Mouse (Mus musculus): ENCODE measurements around the gene Prr12. TPM values are rescaled to one million over a fixed set of nuclear protein-coding genes. Genes with fewer than 3 reads are reported as not detected.

Prr12 gene
- total and polyA plus RNA-seq, 2 experiments from 2014 or later, result 3.8 to 12.5 TPM

- H3K4me1 ChIP-seq (ENCODE audit: control insufficient read depth, insufficient read depth), result no peaks in the 10 kb centered on the region
- DNase-seq (ENCODE audit: low spot score), result no peak
- 92% methylated on average over 19 of the region's 19 CpGs for WGBS
- ATAC-seq (ENCODE audit: insufficient read depth, low read depth), result no peak
- H3K9me3 ChIP-seq (replicated peaks; ENCODE audit: control insufficient read depth, low read length), result no peaks in the 10 kb centered on the region
- H3K36me3 ChIP-seq (replicated peaks; ENCODE audit: control insufficient read depth, insufficient read depth, low read length), result peaks cover 95% of the 10 kb centered on the region
- no peak overlapping the region for H3K27ac ChIP-seq (ENCODE audit: low read depth)
- no peak overlapping the region for H3K9ac ChIP-seq (replicated peaks; ENCODE audit: low read depth, low read length)
- H3K27me3 ChIP-seq (ENCODE audit: control insufficient read depth, insufficient read depth, low read length), result no peaks in the 10 kb centered on the region
- no peak for TF ChIP-seq CTCF (IDR thresholded peaks at IDR 0.05; ENCODE audit: low read depth)
- TF ChIP-seq EP300 (IDR thresholded peaks at IDR 0.05; ENCODE audit: low read depth), result no peak
- H3K4me2 ChIP-seq (ENCODE audit: low read depth, low read length), result no peak overlapping the region
- H3K4me3 ChIP-seq (ENCODE audit: low read depth, low read length), result no peak overlapping the region
Observed at GRCm38 (mm10) chr7:45033722-45034359, 18.8 kb downstream of the Prr12 start.

DNA sequence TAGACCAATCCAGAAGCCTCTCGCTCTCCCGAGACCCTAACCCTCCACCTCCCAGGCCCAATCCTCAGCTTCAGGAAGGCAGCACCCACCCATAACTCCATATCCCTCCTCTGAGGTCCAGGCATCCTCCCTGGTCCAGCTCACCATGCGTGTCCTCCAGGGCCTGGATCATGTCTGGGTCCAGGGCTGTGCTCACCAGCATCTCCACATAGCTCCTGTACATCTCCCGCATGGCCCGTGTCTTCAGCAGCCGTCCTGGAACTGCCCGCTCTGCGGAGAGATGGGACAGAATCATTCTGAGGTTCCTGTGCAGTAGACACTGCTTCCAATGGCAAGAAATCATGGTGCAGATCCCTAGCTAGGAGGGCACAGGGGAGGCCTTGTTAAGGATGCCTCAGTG lies 21.8 kb downstream of the Prr12 start:
- Histone ChIP-seq H3K4me2 (ENCODE audit: low read depth, low read length) (no peak overlapping the region), H3K27ac (ENCODE audit: low read depth) (no peak overlapping the region), H3K4me3 (ENCODE audit: low read depth, low read length) (no peak overlapping the region), H3K9ac (replicated peaks; ENCODE audit: low read depth, low read length) (no peak overlapping the region), H3K36me3 (replicated peaks; ENCODE audit: control insufficient read depth, insufficient read depth, low read length) (peaks cover 90% of the 10 kb centered on the region), H3K4me1 (ENCODE audit: control insufficient read depth, insufficient read depth) (0 out of 2 replicates have a peak, but pooled peaks cover 2% of the 10 kb centered on the region), H3K27me3 (ENCODE audit: control insufficient read depth, insufficient read depth, low read length) (no peaks in the 10 kb centered on the region), H3K9me3 (replicated peaks; ENCODE audit: control insufficient read depth, low read length) (no peaks in the 10 kb centered on the region)
- whole genome bisulfite sequencing, result 97% methylated on average over 8 of the region's 8 CpGs
- ATAC-seq (ENCODE audit: insufficient read depth, low read depth) (no peak), DNase-seq (ENCODE audit: low spot score) (no peak)
- TF ChIP-seq EP300 (IDR thresholded peaks at IDR 0.05; ENCODE audit: low read depth) (no peak), CTCF (IDR thresholded peaks at IDR 0.05; ENCODE audit: low read depth) (no peak)

GRCm38 (mm10) chr7:45029995-45030394 lies 22.7 kb downstream of the Prr12 start:
- Histone ChIP-seq H3K4me1 (ENCODE audit: control insufficient read depth, insufficient read depth) (0 out of 2 replicates have a peak, but pooled peaks cover 7% of the 10 kb centered on the region), H3K4me3 (ENCODE audit: low read depth, low read length) (no peak overlapping the region), H3K36me3 (replicated peaks; ENCODE audit: control insufficient read depth, insufficient read depth, low read length) (peaks cover 81% of the 10 kb centered on the region), H3K27ac (ENCODE audit: low read depth) (no peak overlapping the region), H3K9me3 (replicated peaks; ENCODE audit: control insufficient read depth, low read length) (no peaks in the 10 kb centered on the region), H3K4me2 (ENCODE audit: low read depth, low read length) (no peak overlapping the region), H3K9ac (replicated peaks; ENCODE audit: low read depth, low read length) (no peak overlapping the region), H3K27me3 (ENCODE audit: control insufficient read depth, insufficient read depth, low read length) (no peaks in the 10 kb centered on the region)
- WGBS, result 85% methylated on average over 6 of the region's 6 CpGs
- no peak for TF ChIP-seq CTCF (IDR thresholded peaks at IDR 0.05; ENCODE audit: low read depth)
- DNase-seq (ENCODE audit: low spot score), result no peak
- no peak for ATAC-seq (ENCODE audit: insufficient read depth, low read depth)

- Histone ChIP-seq H3K36me3 (replicated peaks; ENCODE audit: control insufficient read depth, insufficient read depth, low read length) (peaks cover 64% of the 10 kb centered on the region), H3K9me3 (replicated peaks; ENCODE audit: control insufficient read depth, low read length) (no peaks in the 10 kb centered on the region), H3K9ac (replicated peaks; ENCODE audit: low read depth, low read length) (no peak overlapping the region), H3K4me3 (ENCODE audit: low read depth, low read length) (no peak overlapping the region), H3K4me2 (ENCODE audit: low read depth, low read length) (no peak overlapping the region), H3K4me1 (ENCODE audit: control insufficient read depth, insufficient read depth) (0 out of 2 replicates have a peak, but pooled peaks cover 7% of the 10 kb centered on the region), H3K27ac (ENCODE audit: low read depth) (no peak overlapping the region), H3K27me3 (ENCODE audit: control insufficient read depth, insufficient read depth, low read length) (no peaks in the 10 kb centered on the region)
- ATAC-seq (ENCODE audit: insufficient read depth, low read depth) (no peak), DNase-seq (ENCODE audit: low spot score) (no peak)
- WGBS, result 89% methylated on average over 11 of the region's 11 CpGs
- TF ChIP-seq EP300 (IDR thresholded peaks at IDR 0.05; ENCODE audit: low read depth) (no peak), CTCF (IDR thresholded peaks at IDR 0.05; ENCODE audit: low read depth) (no peak)
Observed at GRCm38 (mm10) chr7:45028351-45028750, 24.3 kb downstream of the Prr12 start.

DNA sequence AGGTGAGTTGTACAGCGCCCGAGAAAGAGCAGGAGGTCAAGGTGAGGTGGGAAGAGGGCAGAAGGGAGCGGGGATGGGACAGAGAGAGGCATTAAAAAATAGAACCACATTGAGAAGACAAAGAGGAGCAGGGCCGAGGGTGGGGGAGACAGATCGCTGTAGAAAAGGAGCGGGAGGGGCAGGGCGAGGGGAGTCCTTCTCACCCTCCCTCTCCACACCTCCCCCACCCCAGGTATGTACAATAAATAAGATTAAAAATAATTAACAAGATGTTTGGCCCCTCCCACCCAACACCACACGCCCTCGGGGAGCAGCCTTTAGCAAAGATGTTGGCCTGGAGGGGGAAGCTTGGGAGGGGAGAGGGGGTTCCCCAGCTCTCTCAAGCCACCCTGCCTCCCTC lies 24.9 kb downstream of the Prr12 start:
- TF ChIP-seq CTCF (IDR thresholded peaks at IDR 0.05; ENCODE audit: low read depth) (no peak), EP300 (IDR thresholded peaks at IDR 0.05; ENCODE audit: low read depth) (no peak)
- Histone ChIP-seq H3K4me3 (ENCODE audit: low read depth, low read length) (no peak overlapping the region), H3K4me2 (ENCODE audit: low read depth, low read length) (no peak overlapping the region), H3K9me3 (replicated peaks; ENCODE audit: control insufficient read depth, low read length) (no peaks in the 10 kb centered on the region), H3K27ac (ENCODE audit: low read depth) (no peak overlapping the region), H3K4me1 (ENCODE audit: control insufficient read depth, insufficient read depth) (0 out of 2 replicates have a peak, but pooled peaks cover 7% of the 10 kb centered on the region), H3K27me3 (ENCODE audit: control insufficient read depth, insufficient read depth, low read length) (no peaks in the 10 kb centered on the region), H3K36me3 (replicated peaks; ENCODE audit: control insufficient read depth, insufficient read depth, low read length) (peaks cover 59% of the 10 kb centered on the region), H3K9ac (replicated peaks; ENCODE audit: low read depth, low read length) (no peak overlapping the region)
- 92% methylated on average over 9 of the region's 9 CpGs for WGBS
- DNase-seq (ENCODE audit: low spot score), result no peak
- ATAC-seq (ENCODE audit: insufficient read depth, low read depth), result no peak

DNA sequence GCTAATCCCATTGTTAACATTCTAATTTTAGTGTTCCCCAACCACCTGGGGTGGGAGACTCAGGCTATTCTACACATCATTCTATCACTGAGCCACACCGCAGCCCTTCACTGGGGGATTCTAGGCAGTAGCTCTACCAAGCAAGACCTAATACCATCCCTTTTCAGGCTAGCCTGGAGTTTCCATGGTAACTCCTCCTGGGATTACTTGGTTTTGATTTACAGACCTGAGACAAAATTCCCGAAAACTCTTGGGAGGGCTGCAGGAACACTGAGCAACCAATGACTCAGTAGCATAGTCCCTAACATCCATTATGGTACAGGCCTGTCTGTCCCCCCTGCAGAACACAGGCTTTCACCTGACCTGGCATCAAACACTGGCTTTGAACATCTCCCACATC lies 26.4 kb downstream of the Prr12 start:
- H3K4me1 ChIP-seq (ENCODE audit: control insufficient read depth, insufficient read depth), result 0 out of 2 replicates have a peak, but pooled peaks cover 7% of the 10 kb centered on the region
- no peaks in the 10 kb centered on the region for H3K9me3 ChIP-seq (replicated peaks; ENCODE audit: control insufficient read depth, low read length)
- H3K27me3 ChIP-seq (ENCODE audit: control insufficient read depth, insufficient read depth, low read length), result no peaks in the 10 kb centered on the region
- H3K36me3 ChIP-seq (replicated peaks; ENCODE audit: control insufficient read depth, insufficient read depth, low read length), result peaks cover 48% of the 10 kb centered on the region
- H3K4me3 ChIP-seq (ENCODE audit: low read depth, low read length), result no peak overlapping the region
- no peak for TF ChIP-seq EP300 (IDR thresholded peaks at IDR 0.05; ENCODE audit: low read depth)
- TF ChIP-seq CTCF (IDR thresholded peaks at IDR 0.05; ENCODE audit: low read depth), result no peak
- ATAC-seq (ENCODE audit: insufficient read depth, low read depth), result no peak
- H3K4me2 ChIP-seq (ENCODE audit: low read depth, low read length), result no peak overlapping the region
- no peak for DNase-seq (ENCODE audit: low spot score)
- no peak overlapping the region for H3K27ac ChIP-seq (ENCODE audit: low read depth)
- 75% methylated on average over 2 of the region's 2 CpGs for WGBS
- no peak overlapping the region for H3K9ac ChIP-seq (replicated peaks; ENCODE audit: low read depth, low read length)

Data from heart, postnatal 0 days (tissue).